Mouse (Mus musculus) heart, adult 2 months (tissue): ENCODE measurements at regions not wholly inside any gene's neighbourhood (a gene's known extent, or its start where the extent isn't known, plus 50 kb on each side); places are given as distances from the start of the nearest gene placed in this dataset.

ENCODE experiments used
- CTCF ChIP-seq: fragments of 200-600 bp; IDR thresholded peaks from 2 replicates; pipeline ENCODE4 v1.8.1; 2022; ENCODE audit warnings: antibody characterized with exemption, mild to moderate bottlenecking, moderate library complexity
- POLR2A ChIP-seq: fragments of 200-500 bp; IDR thresholded peaks from 2 replicates; pipeline ENCODE4 v1.6.1; 2011; ENCODE audit warnings: mild to moderate bottlenecking, low read depth, low read length, control low read depth; ENCODE audit not compliant: insufficient read depth

- TF ChIP-seq CTCF (peak; percentile 100), POLR2A (no peak)
Measured at GRCm38 (mm10) chr12:110373408-110374065, 73.4 kb upstream of the Ppp2r5c start.
